Mouse (Mus musculus) liver, embryonic 15.5 days (tissue): ENCODE measurements around the gene Elmo1. TPM values are rescaled to one million over a fixed set of nuclear protein-coding genes. Genes with fewer than 3 reads are reported as not detected.

ENCODE experiments used
- ATAC-seq: fragments of 200-750 bp; cut with Nextera tagmentation; 2 replicates; pipeline ENCODE4 v1.8.0; 2017; ENCODE audit warnings: moderate number of reproducible peaks, mild to moderate bottlenecking, moderate library complexity; ENCODE audit not compliant: insufficient read depth
- H3K27ac ChIP-seq: fragments of 300-500 bp; sonication (generic); replicated peaks from 2 replicates; pipeline ENCODE4 v1.5.1; 2015; ENCODE audit warnings: mild to moderate bottlenecking, inconsistent platforms
- H3K27me3 ChIP-seq: fragments of 300-500 bp; sonication (generic); 2 replicates; pipeline ENCODE4 v1.6.1; 2015; ENCODE audit warnings: mild to moderate bottlenecking, inconsistent platforms
- H3K36me3 ChIP-seq: fragments of 300-500 bp; sonication (generic); replicated peaks from 2 replicates; pipeline ENCODE4 v1.6.1; 2015; ENCODE audit warnings: moderate library complexity, mild to moderate bottlenecking, inconsistent platforms
- H3K4me1 ChIP-seq: fragments of 300-500 bp; sonication (generic); replicated peaks from 2 replicates; pipeline ENCODE4 v1.6.1; 2015; ENCODE audit warnings: inconsistent platforms
- H3K4me2 ChIP-seq: fragments of 300-500 bp; sonication (generic); 2 replicates; pipeline ENCODE4 v1.6.1; 2015; ENCODE audit warnings: moderate library complexity, mild to moderate bottlenecking, inconsistent platforms
- H3K4me3 ChIP-seq: fragments of 300-500 bp; sonication (generic); replicated peaks from 2 replicates; pipeline ENCODE4 v1.5.1; 2015; ENCODE audit warnings: mild to moderate bottlenecking, inconsistent platforms
- H3K9ac ChIP-seq: fragments of 300-500 bp; sonication (generic); 2 replicates; pipeline ENCODE4 v1.6.1; 2015; ENCODE audit warnings: moderate library complexity, mild to moderate bottlenecking, inconsistent platforms
- H3K9me3 ChIP-seq: fragments of 300-500 bp; sonication (generic); replicated peaks from 2 replicates; pipeline ENCODE4 v1.6.1; 2016; ENCODE audit warnings: inconsistent platforms
- WGBS: fragments of 180-500 bp; shearing (Covaris S2); methylation state at CpG from one replicate; pipeline ENCODE4 v1.1.7; 2015; ENCODE audit warnings: mixed read lengths; ENCODE audit not compliant: insufficient replicate concordance; 5-methylcytosine and 5-hydroxymethylcytosine counted together
- polyA plus RNA-seq: library from polyadenylated mRNA; unstranded; fragments of >200 nt; fragmentation: Nextera tagmentation; extraction: Ambion mirVana; gene quantifications from 2 replicates; pipeline ENCODE4 v1.2.1, GENCODE M21; 2015

Elmo1 gene
- polyA plus RNA-seq, 1 experiment from 2014 or later = 4.9 TPM

- 0 out of 2 replicates have a peak, but pooled peaks cover 6% of the 10 kb centered on the region for H3K36me3 ChIP-seq
- 0 out of 2 replicates have a peak overlapping the region, but pooled peaks have one; percentile 53 for H3K4me2 ChIP-seq
- no peaks in the 10 kb centered on the region for H3K9me3 ChIP-seq
- ATAC-seq = no peak
- peaks cover 56% of the 10 kb centered on the region for H3K27me3 ChIP-seq
- WGBS = 58% methylated on average over 4 of the region's 4 CpGs
- H3K4me1 ChIP-seq = peaks cover 42% of the 10 kb centered on the region
- H3K9ac ChIP-seq = no peak overlapping the region
- H3K27ac ChIP-seq = no peak overlapping the region
- no peak overlapping the region for H3K4me3 ChIP-seq
Measured at GRCm38 (mm10) chr13:20185847-20186213, 95.4 kb downstream of the Elmo1 start.

- 0 out of 2 replicates have a peak, but pooled peaks cover 6% of the 10 kb centered on the region for H3K36me3 ChIP-seq
- H3K27me3 ChIP-seq = peaks cover 41% of the 10 kb centered on the region
- WGBS = 41% methylated on average over 2 of the region's 2 CpGs
- H3K4me3 ChIP-seq = no peak overlapping the region
- ATAC-seq = no peak
- no peak overlapping the region for H3K4me2 ChIP-seq
- no peaks in the 10 kb centered on the region for H3K9me3 ChIP-seq
- H3K4me1 ChIP-seq = peaks cover 37% of the 10 kb centered on the region
- H3K27ac ChIP-seq = no peak overlapping the region
- no peak overlapping the region for H3K9ac ChIP-seq
Measured at GRCm38 (mm10) chr13:20187647-20188046, 97.3 kb downstream of the Elmo1 start.

- Histone ChIP-seq H3K9ac (no peak overlapping the region), H3K4me2 (no peak overlapping the region), H3K27me3 (no peaks in the 10 kb centered on the region; the same call in 1 of the 2 replicates), H3K36me3 (0 out of 2 replicates have a peak, but pooled peaks cover 6% of the 10 kb centered on the region), H3K9me3 (no peaks in the 10 kb centered on the region), H3K4me3 (no peak overlapping the region), H3K27ac (no peak overlapping the region), H3K4me1 (peaks cover 9% of the 10 kb centered on the region)
- ATAC-seq = no peak
- WGBS = 59% methylated on average over 6 of the region's 6 CpGs
Measured at GRCm38 (mm10) chr13:20192009-20192584, 101.7 kb downstream of the Elmo1 start.

- Histone ChIP-seq H3K9me3 (no peaks in the 10 kb centered on the region), H3K4me3 (no peak overlapping the region), H3K27ac (no peak overlapping the region), H3K4me1 (no peaks in the 10 kb centered on the region), H3K27me3 (no peaks in the 10 kb centered on the region), H3K4me2 (no peak overlapping the region), H3K36me3 (no peaks in the 10 kb centered on the region), H3K9ac (no peak overlapping the region)
- 35% methylated on average over 2 of the region's 2 CpGs for WGBS
- ATAC-seq = no peak
Measured at GRCm38 (mm10) chr13:20200582-20200981, 110.2 kb downstream of the Elmo1 start.

- no peaks in the 10 kb centered on the region for H3K9me3 ChIP-seq
- H3K4me3 ChIP-seq = no peak overlapping the region
- no peaks in the 10 kb centered on the region for H3K36me3 ChIP-seq
- 69% methylated on average over 4 of the region's 4 CpGs for WGBS
- H3K9ac ChIP-seq = no peak overlapping the region
- no peak overlapping the region for H3K27ac ChIP-seq
- no peak overlapping the region for H3K4me2 ChIP-seq
- ATAC-seq = no peak
- H3K27me3 ChIP-seq = no peaks in the 10 kb centered on the region
- H3K4me1 ChIP-seq = no peaks in the 10 kb centered on the region
Measured at GRCm38 (mm10) chr13:20202617-20203016, 112.2 kb downstream of the Elmo1 start.

- no peak for ATAC-seq
- Histone ChIP-seq H3K27me3 (no peaks in the 10 kb centered on the region), H3K4me3 (no peak overlapping the region), H3K27ac (no peak overlapping the region), H3K36me3 (no peaks in the 10 kb centered on the region), H3K9ac (no peak overlapping the region), H3K4me1 (no peaks in the 10 kb centered on the region), H3K9me3 (no peaks in the 10 kb centered on the region), H3K4me2 (no peak overlapping the region)
Measured at GRCm38 (mm10) chr13:20204165-20204564, 113.8 kb downstream of the Elmo1 start.

- H3K9me3 ChIP-seq = no peaks in the 10 kb centered on the region
- H3K9ac ChIP-seq = no peak overlapping the region
- WGBS = 68% methylated on average over 12 of the region's 12 CpGs
- no peak overlapping the region for H3K4me2 ChIP-seq
- no peak for ATAC-seq
- H3K4me3 ChIP-seq = no peak overlapping the region
- H3K27ac ChIP-seq = no peak overlapping the region
- H3K36me3 ChIP-seq = no peaks in the 10 kb centered on the region
- H3K4me1 ChIP-seq = no peaks in the 10 kb centered on the region
- H3K27me3 ChIP-seq = no peaks in the 10 kb centered on the region
Measured at GRCm38 (mm10) chr13:20205007-20205745, 114.8 kb downstream of the Elmo1 start.

- no peak overlapping the region for H3K4me2 ChIP-seq
- no peak overlapping the region for H3K27ac ChIP-seq
- no peaks in the 10 kb centered on the region for H3K27me3 ChIP-seq
- H3K9ac ChIP-seq = no peak overlapping the region
- no peaks in the 10 kb centered on the region for H3K9me3 ChIP-seq
- no peak overlapping the region for H3K4me3 ChIP-seq
- WGBS = 63% methylated on average over 2 of the region's 2 CpGs
- ATAC-seq = no peak
- H3K36me3 ChIP-seq = no peaks in the 10 kb centered on the region
- H3K4me1 ChIP-seq = no peaks in the 10 kb centered on the region
Measured at GRCm38 (mm10) chr13:20205746-20206145, 115.3 kb downstream of the Elmo1 start.

- Histone ChIP-seq H3K4me1 (no peaks in the 10 kb centered on the region), H3K27ac (no peak overlapping the region), H3K9me3 (no peaks in the 10 kb centered on the region), H3K9ac (no peak overlapping the region), H3K36me3 (no peaks in the 10 kb centered on the region), H3K4me3 (no peak overlapping the region), H3K4me2 (no peak overlapping the region), H3K27me3 (no peaks in the 10 kb centered on the region)
- 67% methylated on average over 5 of the region's 5 CpGs for WGBS
- ATAC-seq = no peak
Measured at GRCm38 (mm10) chr13:20207126-20207525, 116.7 kb downstream of the Elmo1 start.

GRCm38 (mm10) chr13:20207950-20208642, 117.7 kb downstream of the Elmo1 start:
- no peak overlapping the region for H3K4me3 ChIP-seq
- WGBS = 64% methylated on average over 7 of the region's 7 CpGs

GRCm38 (mm10) chr13:20208867-20209266, 118.5 kb downstream of the Elmo1 start:
- Histone ChIP-seq H3K27me3 (no peaks in the 10 kb centered on the region), H3K9ac (no peak overlapping the region), H3K4me3 (no peak overlapping the region), H3K27ac (no peak overlapping the region), H3K9me3 (no peaks in the 10 kb centered on the region), H3K4me1 (no peaks in the 10 kb centered on the region), H3K4me2 (no peak overlapping the region), H3K36me3 (no peaks in the 10 kb centered on the region)
- ATAC-seq = no peak
- 72% methylated on average over 5 of the region's 5 CpGs for WGBS

More at GRCm38 (mm10) chr13:20207950-20208642, 117.7 kb downstream of the Elmo1 start:
- no peak overlapping the region for H3K9ac ChIP-seq
- H3K9me3 ChIP-seq = no peaks in the 10 kb centered on the region
- no peak for ATAC-seq
- no peak overlapping the region for H3K27ac ChIP-seq
- no peaks in the 10 kb centered on the region for H3K36me3 ChIP-seq
- H3K27me3 ChIP-seq = no peaks in the 10 kb centered on the region
- H3K4me1 ChIP-seq = no peaks in the 10 kb centered on the region
- no peak overlapping the region for H3K4me2 ChIP-seq
